Mouse (Mus musculus) thymus, adult 18-20 months (tissue): ENCODE data around the gene Celf1.
"Not testable (repeated sequence)": the region's sequence is repeated elsewhere in the genome, so short reads cannot be mapped to it uniquely, and the experiment has no call there.

Source experiments
- DNase-seq, 2 experiments: peaks; one replicate each; pipeline ENCODE4 v3.0.0; 2022; ENCODE audit warnings: mixed read lengths in 2 of 2

Celf1 gene

GRCm38 (mm10) chr2:90941744-90942143 lies 1.6 kb downstream of the Celf1 start:
- no peak for DNase-seq

DNA sequence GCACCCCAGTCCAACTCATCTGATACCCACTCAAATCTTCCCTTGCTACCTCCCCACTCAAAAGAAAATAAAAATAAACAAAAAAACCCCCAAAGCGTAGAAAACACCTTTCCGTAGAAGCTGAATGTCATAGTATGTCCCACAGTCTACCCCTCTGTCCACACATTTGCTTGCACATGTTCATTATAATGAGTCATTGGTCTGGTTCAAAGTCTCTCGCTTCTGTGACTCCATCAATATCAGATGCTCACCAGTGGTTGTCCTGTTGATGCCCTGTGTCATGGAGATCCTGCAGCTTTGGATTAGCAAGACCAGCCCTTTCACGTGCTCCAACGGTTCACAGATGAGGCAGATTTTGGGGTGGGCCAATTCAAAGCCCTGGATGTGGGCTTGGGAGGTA lies 10.0 kb downstream of the Celf1 start:
- no peak for DNase-seq

- DNase-seq: no peak
Observed at GRCm38 (mm10) chr2:90950582-90951194, 10.5 kb downstream of the Celf1 start.

DNA sequence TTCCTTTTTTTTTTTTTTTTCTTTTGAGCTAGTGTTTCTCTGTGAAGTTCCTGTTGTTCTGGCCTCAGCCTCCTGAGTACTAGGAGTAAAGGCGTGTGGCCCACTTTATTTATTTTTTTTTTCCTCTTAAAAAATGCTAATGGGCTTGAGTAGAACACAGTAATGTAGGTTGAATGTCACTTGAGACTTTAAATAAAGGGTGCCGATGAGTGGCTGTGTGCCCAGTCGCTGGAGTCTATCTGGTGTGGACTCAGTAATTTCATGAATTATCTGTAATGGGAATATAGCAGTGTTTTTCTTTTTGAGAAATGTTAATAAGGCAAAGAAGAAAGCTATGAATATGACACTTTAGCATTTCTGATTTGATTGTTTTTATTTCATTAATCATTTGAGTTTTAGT lies 13.3 kb downstream of the Celf1 start:
- DNase-seq: no peak

DNA sequence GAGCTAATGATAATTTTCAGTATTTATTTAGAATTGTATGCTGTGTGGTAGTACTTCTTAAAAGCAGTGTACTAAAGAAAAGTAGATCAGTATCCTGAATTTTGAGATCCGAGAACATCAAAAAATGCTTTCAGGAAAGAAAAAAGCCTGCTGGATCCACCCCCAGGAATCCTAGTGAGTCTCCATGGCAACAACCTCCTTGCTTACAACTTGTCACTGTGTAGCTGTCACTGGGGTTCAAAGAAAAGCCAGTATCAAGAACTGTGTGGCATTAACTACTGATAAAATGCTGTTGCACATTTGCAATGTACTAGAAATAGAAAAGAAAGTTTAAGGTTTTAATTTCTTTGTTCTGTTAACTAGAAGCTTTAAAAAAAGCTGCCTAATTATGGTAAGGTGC lies 15.9 kb downstream of the Celf1 start:
- no peak for DNase-seq

GRCm38 (mm10) chr2:90958856-90959255 lies 18.7 kb downstream of the Celf1 start:
- DNase-seq: no peak

DNA sequence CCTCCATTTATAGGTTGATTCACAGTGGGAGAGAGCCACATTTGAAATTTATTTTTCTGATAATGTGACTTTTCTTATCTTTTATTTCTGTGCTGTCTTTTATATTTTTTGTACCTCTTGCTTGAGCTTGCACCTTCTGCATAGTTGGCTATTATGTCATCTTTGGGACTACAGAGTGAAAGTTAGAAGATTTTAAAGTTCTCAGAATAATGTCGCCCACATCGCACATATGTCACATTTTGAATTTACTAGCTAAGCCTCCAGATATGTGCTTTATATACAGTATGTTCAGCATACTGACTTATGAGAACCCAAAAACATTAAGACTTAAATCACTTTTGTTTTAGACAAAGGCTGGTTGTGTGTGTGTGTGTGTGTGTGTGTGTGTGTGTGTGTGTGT lies 19.8 kb downstream of the Celf1 start:
- DNase-seq: no peak

DNA sequence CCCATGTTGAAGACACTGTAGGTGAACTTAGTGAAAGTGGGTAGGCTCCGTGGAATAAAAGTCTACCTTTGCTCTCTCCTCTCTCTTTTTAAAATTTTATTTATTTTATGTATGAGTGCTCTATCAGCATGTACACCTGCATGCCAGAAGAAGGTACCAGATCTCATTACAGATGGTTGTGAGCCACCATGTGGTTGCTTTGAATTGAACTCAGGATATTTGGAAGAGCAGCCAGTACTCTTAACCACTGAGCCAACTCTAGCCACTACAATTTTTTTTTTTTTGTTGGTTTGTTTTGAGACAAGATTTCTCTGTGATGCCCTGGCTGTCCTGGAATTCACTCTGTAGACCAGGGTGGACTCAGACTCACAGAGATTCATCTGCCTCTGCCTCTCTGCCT lies 23.1 kb downstream of the Celf1 start:
- no peak for DNase-seq

GRCm38 (mm10) chr2:90964811-90965465 lies 24.8 kb downstream of the Celf1 start:
- DNase-seq: no peak

GRCm38 (mm10) chr2:90965466-90966080 lies 25.4 kb downstream of the Celf1 start:
- no peak for DNase-seq

DNA sequence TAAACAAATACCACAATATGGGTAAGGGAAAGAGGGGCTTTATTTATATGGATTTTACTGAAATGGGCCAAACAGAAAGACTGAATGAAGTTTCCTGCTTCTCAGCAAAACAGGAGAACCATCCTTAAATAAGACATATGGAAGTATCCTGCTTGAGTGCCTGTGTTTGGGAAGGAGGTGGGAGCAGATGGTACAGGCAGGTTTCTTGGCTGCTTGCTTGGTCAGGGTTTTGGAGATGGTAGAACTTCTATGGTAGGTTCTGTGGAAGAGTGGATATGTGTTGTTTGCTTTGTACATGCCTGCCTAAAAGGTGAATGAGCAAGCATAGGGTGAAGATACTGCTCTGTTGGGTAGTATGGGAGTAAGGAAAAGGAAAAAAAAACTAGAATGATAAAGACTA lies 30.4 kb downstream of the Celf1 start:
- DNase-seq: no peak

- DNase-seq: no peak
Observed at GRCm38 (mm10) chr2:90974101-90974500, 33.9 kb downstream of the Celf1 start.

- no peak for DNase-seq
Observed at GRCm38 (mm10) chr2:90975181-90975835, 35.1 kb downstream of the Celf1 start.

DNA sequence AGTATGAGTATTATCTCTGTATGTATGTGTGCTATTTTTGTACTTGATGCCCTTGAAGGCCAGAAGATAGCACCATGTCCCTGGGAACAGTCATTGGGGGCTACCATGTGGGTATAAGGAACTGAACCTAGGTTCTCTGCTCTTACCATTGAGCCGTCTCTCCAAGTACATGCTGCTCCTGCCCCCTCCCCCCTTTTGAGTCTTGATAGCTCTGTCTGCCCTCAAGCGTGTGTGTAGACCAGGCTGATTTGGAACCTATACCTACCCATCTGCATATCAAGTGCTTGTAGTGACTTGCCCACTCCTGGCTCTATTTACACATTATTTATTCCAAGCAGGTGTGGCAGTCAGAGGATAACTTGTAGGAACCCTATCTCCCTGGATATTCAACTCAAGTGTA lies 36.4 kb downstream of the Celf1 start:
- DNase-seq: no peak

- DNase-seq: no peak
Observed at GRCm38 (mm10) chr2:90977291-90977690, 37.1 kb downstream of the Celf1 start.

- DNase-seq: no peak
Observed at GRCm38 (mm10) chr2:90986055-90986454, 45.9 kb downstream of the Celf1 start.

DNA sequence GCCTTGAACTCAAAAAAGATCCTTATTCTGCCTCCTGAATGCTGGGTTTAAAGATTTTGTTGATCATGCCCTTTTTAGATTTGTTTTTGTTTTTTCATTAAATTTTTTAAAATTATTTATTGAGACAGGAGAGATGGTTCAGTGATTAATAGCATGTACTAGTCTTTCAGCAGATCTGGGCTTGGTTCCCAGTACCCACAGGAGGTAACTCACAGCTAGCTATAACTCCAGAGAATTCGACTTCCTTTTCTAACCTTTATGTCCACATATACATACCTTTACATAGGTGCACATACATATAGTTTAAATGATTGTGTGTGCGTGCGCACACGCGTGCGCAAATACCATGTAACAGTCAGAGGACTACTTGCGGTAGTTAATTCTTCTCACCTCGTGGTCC lies 68.4 kb downstream of the Celf1 start:
- no peak for DNase-seq

DNA sequence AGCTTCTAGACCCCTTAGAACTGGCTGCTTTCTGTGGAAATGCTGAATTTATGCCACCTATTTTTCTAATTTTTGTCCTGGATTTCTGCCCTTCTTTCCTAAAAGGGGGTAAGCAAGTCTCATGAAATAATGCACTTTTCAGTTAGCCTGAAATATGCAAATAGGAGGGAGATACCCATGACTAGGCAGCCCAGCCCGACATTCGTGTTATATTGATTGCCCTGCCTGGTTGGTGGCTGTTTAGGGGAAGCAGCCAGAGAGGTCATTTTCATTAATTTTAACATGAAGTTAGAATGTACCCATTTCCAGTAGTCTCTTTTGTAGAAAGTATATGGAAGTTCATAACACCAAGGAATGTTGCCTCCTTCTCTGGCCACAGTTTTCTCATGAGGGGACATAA lies 73.7 kb downstream of the Celf1 start:
- DNase-seq: no peak

- DNase-seq: no peak
Observed at GRCm38 (mm10) chr2:91015386-91015785, 75.2 kb downstream of the Celf1 start.

- no peak for DNase-seq
Observed at GRCm38 (mm10) chr2:91018061-91018788, 78.0 kb downstream of the Celf1 start.

DNA sequence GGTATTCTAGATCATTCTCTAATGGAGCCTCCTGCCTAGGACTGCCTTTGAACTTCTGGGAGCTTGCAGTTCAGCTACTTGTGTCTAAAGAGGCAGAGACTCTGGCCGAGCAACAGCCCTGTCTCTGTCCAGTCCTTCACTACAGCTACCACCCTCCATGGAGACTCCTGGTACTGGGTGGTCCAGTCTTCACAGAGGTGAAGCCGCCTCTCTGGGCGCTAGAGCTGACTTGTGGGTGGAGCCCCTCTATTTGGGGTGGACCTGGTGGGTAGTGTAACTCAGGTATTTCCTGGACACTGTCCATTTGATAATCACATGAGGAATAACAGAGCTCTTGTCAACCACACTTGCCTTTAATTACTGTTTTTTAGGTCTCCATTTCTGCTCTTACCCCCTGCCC lies 79.7 kb downstream of the Celf1 start:
- DNase-seq: no peak

DNA sequence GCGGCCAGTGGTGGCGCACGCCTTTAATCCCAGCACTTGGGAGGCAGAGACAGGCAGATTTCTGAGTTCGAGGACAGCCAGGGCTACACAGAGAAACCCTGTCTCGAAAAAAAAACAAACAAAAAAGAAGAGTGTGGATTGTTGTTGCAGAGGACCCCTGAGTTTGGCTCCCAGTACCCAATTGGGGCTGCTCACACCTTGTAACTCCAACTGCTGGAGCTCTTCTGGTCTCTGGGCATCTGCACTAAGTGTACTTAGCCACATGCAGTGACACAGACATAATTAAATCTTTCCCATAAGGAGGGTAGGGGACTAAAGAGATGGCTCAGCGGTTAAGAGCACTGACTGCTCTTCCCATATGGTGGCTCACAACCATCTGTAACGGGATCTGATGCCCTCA lies 82.1 kb downstream of the Celf1 start:
- not testable (repeated sequence) for DNase-seq

- DNase-seq: no peak
Observed at GRCm38 (mm10) chr2:91023131-91023530, 82.9 kb downstream of the Celf1 start.
